12 mouse cellular contexts compared by ENCODE assay signal in the genomic region with DNA sequence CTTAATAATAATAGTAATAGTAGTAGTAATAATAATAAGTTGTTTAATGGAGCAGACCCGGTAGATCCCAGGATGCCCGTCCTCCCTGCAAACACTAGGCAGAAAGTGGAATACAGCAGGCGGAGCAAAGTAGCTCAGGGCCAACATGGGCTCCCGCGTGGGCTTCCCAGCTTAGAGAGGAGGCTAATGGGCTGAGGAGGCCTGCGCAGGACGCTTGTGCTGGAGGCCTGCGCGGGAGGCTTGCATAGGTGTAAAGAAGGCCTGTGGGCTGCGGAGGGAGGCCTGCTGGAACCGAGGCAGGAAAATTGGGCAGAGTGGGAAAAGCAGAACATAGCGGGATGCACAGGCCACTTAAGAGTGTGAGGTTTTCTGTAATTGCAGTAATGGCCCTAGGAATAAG.
"Had no signal": no experiment of that assay in that cellular context is flagged by ENCODE, and none has a peak within 500 bp of the region (broad histone marks: within the 10 kb centered on the region; RNA-seq: fewer than 3 reads in every experiment).

No protein-coding gene starts in this region.

- H3K4me2 ChIP-seq: midbrain, embryonic 12.5 days had no signal

- DNase-seq: kidney, adult 9 months; kidney, postnatal 36 days; layer of hippocampus, adult 9-11 months; layer of hippocampus, postnatal 36 days; lung, adult 18-20 months; right cerebral cortex, postnatal 4 days; thymus, postnatal 4 days had no signal

- ATAC-seq: intestine, postnatal 0 days; midbrain, embryonic 16.5 days had no signal

- H3K27ac ChIP-seq: kidney, postnatal 0 days; liver, embryonic 14.5 days; midbrain, embryonic 12.5 days had no signal

- H3K27me3 ChIP-seq: midbrain, embryonic 12.5 days had no signal

- H3K4me3 ChIP-seq: midbrain, embryonic 12.5 days had no signal

- H3K36me3 ChIP-seq: midbrain, embryonic 12.5 days had no signal

- H3K9ac ChIP-seq: liver, embryonic 14.5 days; midbrain, embryonic 12.5 days had no signal
